ENCODE assay signal across 8 mouse cellular contexts in genomic region chr13:71006117-71006516, GRCm38 (mm10).
DNase-seq lines count a peak whose midpoint lies in the region; ATAC-seq lines count a peak whose summit lies in the region.
"Had no signal": no experiment of that assay in that cellular context is flagged by ENCODE, and none has a peak within 500 bp of the region (broad histone marks: within the 10 kb centered on the region; RNA-seq: fewer than 3 reads in every experiment).

No protein-coding gene starts in this region.

- H3K4me1 ChIP-seq in forebrain, embryonic 11.5 days (replicated peaks; ENCODE audit: control insufficient read depth, insufficient read depth, low read length): no peaks in the 10 kb centered on the region
- H3K4me1 ChIP-seq in kidney, embryonic 16.5 days (ENCODE audit: insufficient read depth, low read length): no peaks in the 10 kb centered on the region
- H3K4me1 ChIP-seq: heart, embryonic 13.5 days had no signal

- no peak overlapping the region for H3K4me3 ChIP-seq in forebrain, embryonic 11.5 days (ENCODE audit: low read depth, low read length)
- no peak overlapping the region for H3K4me3 ChIP-seq in kidney, embryonic 16.5 days (ENCODE audit: low read length)
- H3K4me3 ChIP-seq: heart, embryonic 13.5 days had no signal

- no peaks in the 10 kb centered on the region for H3K36me3 ChIP-seq in forebrain, embryonic 11.5 days (ENCODE audit: control insufficient read depth, insufficient read depth, low read length)
- H3K36me3 ChIP-seq in kidney, embryonic 16.5 days (ENCODE audit: insufficient read depth, low read length): no peaks in the 10 kb centered on the region
- H3K36me3 ChIP-seq: heart, embryonic 13.5 days had no signal

- no peaks in the 10 kb centered on the region for H3K27me3 ChIP-seq in forebrain, embryonic 11.5 days (ENCODE audit: control insufficient read depth, insufficient read depth, low read length)
- H3K27me3 ChIP-seq in kidney, embryonic 16.5 days (ENCODE audit: insufficient read depth, low read length): no peaks in the 10 kb centered on the region; the same call in 1 of the 2 replicates

- H3K9ac ChIP-seq in forebrain, embryonic 11.5 days (ENCODE audit: low read length): no peak overlapping the region
- no peak overlapping the region for H3K9ac ChIP-seq in kidney, embryonic 16.5 days (replicated peaks; ENCODE audit: low read length)
- H3K9ac ChIP-seq: heart, embryonic 13.5 days had no signal

- H3K9me3 ChIP-seq in forebrain, embryonic 11.5 days (ENCODE audit: control insufficient read depth, low read length): no peaks in the 10 kb centered on the region
- no peaks in the 10 kb centered on the region for H3K9me3 ChIP-seq in kidney, embryonic 16.5 days (ENCODE audit: low read length)
- H3K9me3 ChIP-seq: heart, embryonic 13.5 days had no signal

- peak; percentile 26 for DNase-seq in ovary, postnatal 14 days (ENCODE audit: low spot score)
- DNase-seq in ovary, adult 18-20 months (ENCODE audit: low spot score): no peak
- peak; percentile 71 for DNase-seq in brain, adult 2 months (ENCODE audit: low read depth, low spot score)
- peak; percentile 62 for DNase-seq in forebrain, embryonic 11.5 days (ENCODE audit: low spot score)
- DNase-seq in lung, postnatal 25 days (ENCODE audit: low spot score): peak; percentile 24
- peak; percentile 31 for DNase-seq in telencephalon, adult 2 months (ENCODE audit: low read depth, low spot score)

- H3K27ac ChIP-seq in forebrain, embryonic 11.5 days (ENCODE audit: low read depth, low read length): no peak overlapping the region
- H3K27ac ChIP-seq in kidney, embryonic 16.5 days (ENCODE audit: low read length): no peak overlapping the region
- H3K27ac ChIP-seq: heart, embryonic 13.5 days had no signal

- 26% methylated on average over 1 of the region's 1 CpGs for WGBS in forebrain, embryonic 11.5 days
- 18% methylated on average over 1 of the region's 1 CpGs for WGBS in kidney, embryonic 16.5 days

- peak; percentile 49; the same call in 1 of the 2 replicates for ATAC-seq in forebrain, embryonic 11.5 days (replicated peaks; ENCODE audit: low FRiP score)
- 0 out of 2 replicates have a peak, but pooled peaks have one; percentile 67 for ATAC-seq in kidney, embryonic 16.5 days (ENCODE audit: low FRiP score, low TSS enrichment)

- no peak overlapping the region for H3K4me2 ChIP-seq in forebrain, embryonic 11.5 days (ENCODE audit: low read depth, low read length, severe bottlenecking)
- no peak overlapping the region for H3K4me2 ChIP-seq in kidney, embryonic 16.5 days (replicated peaks; ENCODE audit: low read depth, low read length)
- H3K4me2 ChIP-seq: heart, embryonic 13.5 days had no signal
